Mouse (Mus musculus): ENCODE measurements at regions not wholly inside any gene's neighbourhood (a gene's known extent, or its start where the extent isn't known, plus 50 kb on each side); places are given as distances from the start of the nearest gene placed in this dataset.

GRCm38 (mm10) chr13:47869670-47870532 lies 391.1 kb upstream of the Id4 start:
- peak; percentile 2 for DNase-seq

GRCm38 (mm10) chr13:47872645-47873044 lies 388.4 kb upstream of the Id4 start:
- DNase-seq: no peak

- DNase-seq: no peak
Measured at GRCm38 (mm10) chr13:47892569-47892968, 368.5 kb upstream of the Id4 start.

GRCm38 (mm10) chr13:47894331-47894730 lies 366.7 kb upstream of the Id4 start:
- no peak for DNase-seq

- DNase-seq: no peak
Measured at GRCm38 (mm10) chr13:47895256-47895655, 365.8 kb upstream of the Id4 start.

- DNase-seq: no peak
Measured at GRCm38 (mm10) chr13:47896646-47897045, 364.4 kb upstream of the Id4 start.

GRCm38 (mm10) chr13:47909851-47910530 lies 351.0 kb upstream of the Id4 start:
- no peak for DNase-seq

GRCm38 (mm10) chr13:47910531-47910910 lies 350.5 kb upstream of the Id4 start:
- no peak for DNase-seq

- peak; percentile 8 for DNase-seq
Measured at GRCm38 (mm10) chr13:47916456-47916855, 344.6 kb upstream of the Id4 start.

GRCm38 (mm10) chr13:47917370-47917769 lies 343.7 kb upstream of the Id4 start:
- DNase-seq: no peak

- no peak for DNase-seq
Measured at GRCm38 (mm10) chr13:47921044-47921443, 340.0 kb upstream of the Id4 start.

- DNase-seq: no peak
Measured at GRCm38 (mm10) chr13:47940696-47941095, 320.3 kb upstream of the Id4 start.

- no peak for DNase-seq
Measured at GRCm38 (mm10) chr13:47942368-47942787, 318.6 kb upstream of the Id4 start.

- DNase-seq: no peak
Measured at GRCm38 (mm10) chr13:47943645-47944044, 317.4 kb upstream of the Id4 start.

GRCm38 (mm10) chr13:47948098-47948865 lies 312.7 kb upstream of the Id4 start:
- DNase-seq: peak; percentile 2

GRCm38 (mm10) chr13:47950456-47950855 lies 310.6 kb upstream of the Id4 start:
- no peak for DNase-seq

- DNase-seq: no peak
Measured at GRCm38 (mm10) chr13:47951043-47951442, 310.0 kb upstream of the Id4 start.

- DNase-seq: no peak
Measured at GRCm38 (mm10) chr13:47952946-47953345, 308.1 kb upstream of the Id4 start.

GRCm38 (mm10) chr13:47953776-47954175 lies 307.3 kb upstream of the Id4 start:
- no peak for DNase-seq

- DNase-seq: no peak
Measured at GRCm38 (mm10) chr13:47955504-47955903, 305.5 kb upstream of the Id4 start.

GRCm38 (mm10) chr13:47957662-47958061 lies 303.4 kb upstream of the Id4 start:
- DNase-seq: no peak

- no peak for DNase-seq
Measured at GRCm38 (mm10) chr13:47974216-47974615, 286.8 kb upstream of the Id4 start.

GRCm38 (mm10) chr13:47974756-47975515 lies 286.1 kb upstream of the Id4 start:
- no peak for DNase-seq
